Mouse (Mus musculus): ENCODE results near the gene Gm11437.

Gene Gm11437

DNA sequence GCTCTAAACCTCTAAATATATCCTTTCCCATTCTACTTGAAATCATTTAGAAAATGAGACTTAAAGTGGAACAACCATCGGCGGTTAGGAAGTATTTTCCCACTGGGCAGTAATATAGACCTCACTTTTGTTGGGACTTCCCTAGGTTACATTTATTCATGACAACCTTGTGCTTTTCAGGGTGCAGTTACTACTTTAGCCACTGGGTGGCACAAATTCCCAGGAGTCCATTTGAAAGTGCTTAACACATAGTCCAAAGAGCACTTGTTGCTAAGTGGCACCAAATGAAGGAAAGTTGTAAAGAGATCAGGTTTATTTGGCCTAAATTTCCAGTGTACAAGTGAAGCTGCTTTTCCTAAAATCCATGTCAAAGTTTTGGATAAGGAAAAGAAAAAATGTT is 25.5 kb downstream of the Gm11437 start:
- DNase-seq (ENCODE audit: low read depth, low spot score) = no peak

DNA sequence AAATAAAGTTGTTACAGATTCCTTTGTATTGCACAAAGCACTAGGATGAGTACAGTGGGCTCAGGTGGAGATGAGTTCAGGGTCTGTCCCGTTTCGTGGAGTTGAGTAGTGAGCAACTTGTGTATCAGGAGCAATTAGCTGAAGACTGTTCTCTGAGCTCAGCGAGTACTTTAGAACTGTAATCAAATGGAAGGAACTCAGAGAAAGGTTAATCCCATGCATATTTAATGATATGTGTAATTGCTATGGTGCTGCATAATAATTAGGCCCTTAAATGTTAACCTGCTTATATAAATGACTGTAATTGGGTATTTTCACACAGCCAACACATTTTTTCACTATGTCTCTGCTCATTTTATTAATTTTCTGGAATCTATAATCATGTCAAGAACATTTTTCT is 30.8 kb downstream of the Gm11437 start:
- no peak for DNase-seq (ENCODE audit: low read depth, low spot score)

DNA sequence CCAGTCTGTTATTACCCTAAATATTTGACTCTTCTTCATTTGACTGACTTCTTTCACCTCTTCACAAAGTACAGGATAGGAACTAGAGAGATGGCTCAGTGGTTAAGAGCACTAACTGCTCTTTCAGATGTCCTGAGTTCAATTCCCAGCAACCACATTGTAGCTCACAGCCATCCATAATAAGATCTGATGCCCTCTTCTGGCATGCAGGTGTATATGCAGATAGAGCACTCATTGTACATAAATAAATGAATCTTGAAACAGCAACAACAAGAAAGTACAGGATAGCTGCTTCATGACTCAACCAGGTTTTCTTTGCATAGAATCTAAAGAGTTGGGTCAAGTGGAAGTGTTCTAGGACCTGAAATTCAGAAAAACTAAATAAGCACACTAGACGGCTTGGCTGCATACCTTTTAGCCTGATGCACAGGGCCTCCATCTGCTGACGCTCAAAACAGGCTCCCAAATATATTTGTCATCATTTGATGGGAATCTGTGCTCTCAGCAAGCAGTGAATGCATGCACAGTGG is 32.9 kb downstream of the Gm11437 start:
- DNase-seq (ENCODE audit: low read depth, low spot score) = no peak

DNA sequence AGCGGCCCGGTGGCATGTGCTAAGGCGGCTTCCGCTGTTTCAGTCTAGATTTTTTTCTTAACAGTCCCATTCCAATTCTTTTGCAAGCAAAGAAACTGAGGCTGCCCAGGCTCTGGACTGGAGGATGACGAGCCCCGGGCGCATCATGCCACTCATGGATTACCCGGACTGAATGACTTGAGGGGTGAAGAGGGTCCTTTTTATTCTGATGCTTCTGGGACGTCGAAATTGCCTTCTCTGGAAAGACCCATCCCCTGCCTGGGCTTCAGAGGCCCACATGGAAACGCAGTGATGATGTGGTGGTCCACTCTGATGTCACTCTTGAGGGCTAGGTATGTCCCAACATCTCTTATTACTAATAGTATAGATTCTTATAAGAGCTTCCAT is 37.5 kb downstream of the Gm11437 start:
- DNase-seq (ENCODE audit: low read depth, low spot score) = no peak

DNA sequence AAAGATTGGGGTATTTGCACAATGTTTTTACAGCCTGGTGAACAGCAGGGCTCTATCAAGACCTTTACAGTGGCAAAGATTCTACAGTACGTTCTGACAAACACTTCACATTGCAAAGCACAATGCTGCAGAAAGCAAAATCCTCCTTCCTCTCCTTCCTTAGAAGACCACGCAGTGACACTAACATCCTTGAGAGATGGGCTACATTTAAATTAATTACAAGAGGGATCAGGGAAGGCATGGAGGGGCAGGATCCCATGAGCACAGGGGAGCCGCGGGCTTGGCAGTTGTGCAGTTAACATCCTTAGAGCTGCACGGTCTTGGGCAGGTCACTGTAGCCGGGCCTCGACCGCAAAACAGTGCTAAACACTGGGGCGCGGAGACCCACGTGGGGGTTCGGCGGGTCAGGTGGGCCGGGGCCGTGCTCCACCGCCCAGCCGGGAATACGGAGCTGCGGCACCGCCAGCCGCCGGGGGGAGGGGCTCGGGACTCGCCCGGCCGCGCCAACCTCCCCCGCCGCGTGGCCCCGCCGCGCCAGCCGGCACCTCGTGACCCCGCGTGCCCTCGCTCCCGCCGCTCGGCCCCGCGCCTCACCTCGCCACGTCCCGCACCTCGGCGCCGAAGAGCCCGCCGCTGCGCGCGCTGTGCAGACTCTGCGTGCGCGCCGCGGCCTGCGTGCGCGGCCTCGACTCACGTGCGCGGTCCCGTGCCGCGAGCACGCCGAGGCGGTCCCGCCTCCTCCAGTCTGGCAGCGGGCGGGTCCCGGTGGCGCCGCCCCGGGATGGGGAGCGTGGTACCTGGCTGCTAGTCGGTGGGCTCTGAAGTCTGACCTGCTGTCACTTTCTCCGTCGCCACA is 38.1 kb downstream of the Gm11437 start, which contains the start of the genes Tada2a and Acaca:
Gene Tada2a, minus strand, starts transcription at position 658 of the 856 bp plus-strand sequence.
Gene Acaca, plus strand, starts transcription at position 730 of the 856 bp plus-strand sequence.
- peak; percentile 38 for DNase-seq (ENCODE audit: low read depth, low spot score)

DNA sequence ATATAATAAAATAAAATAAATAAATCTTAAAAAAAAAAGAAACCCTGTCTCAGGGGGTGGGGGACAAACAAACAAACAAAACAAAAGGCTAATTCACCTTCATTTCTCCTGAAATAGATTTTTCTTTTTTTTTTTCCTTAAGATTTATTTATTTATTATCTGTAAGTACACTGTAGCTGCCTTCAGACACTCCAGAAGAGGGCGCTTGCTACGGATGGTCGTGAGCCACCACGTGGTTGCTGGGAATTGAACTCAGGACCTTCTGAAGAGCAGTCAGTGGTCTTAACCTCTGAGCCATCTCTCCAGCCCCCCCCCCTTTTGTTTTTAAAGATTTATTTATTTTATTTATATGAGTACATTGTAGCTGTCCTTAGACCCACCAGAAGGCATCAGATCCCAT is 39.3 kb downstream of the Gm11437 start:
- DNase-seq (ENCODE audit: low read depth, low spot score) = no peak

DNA sequence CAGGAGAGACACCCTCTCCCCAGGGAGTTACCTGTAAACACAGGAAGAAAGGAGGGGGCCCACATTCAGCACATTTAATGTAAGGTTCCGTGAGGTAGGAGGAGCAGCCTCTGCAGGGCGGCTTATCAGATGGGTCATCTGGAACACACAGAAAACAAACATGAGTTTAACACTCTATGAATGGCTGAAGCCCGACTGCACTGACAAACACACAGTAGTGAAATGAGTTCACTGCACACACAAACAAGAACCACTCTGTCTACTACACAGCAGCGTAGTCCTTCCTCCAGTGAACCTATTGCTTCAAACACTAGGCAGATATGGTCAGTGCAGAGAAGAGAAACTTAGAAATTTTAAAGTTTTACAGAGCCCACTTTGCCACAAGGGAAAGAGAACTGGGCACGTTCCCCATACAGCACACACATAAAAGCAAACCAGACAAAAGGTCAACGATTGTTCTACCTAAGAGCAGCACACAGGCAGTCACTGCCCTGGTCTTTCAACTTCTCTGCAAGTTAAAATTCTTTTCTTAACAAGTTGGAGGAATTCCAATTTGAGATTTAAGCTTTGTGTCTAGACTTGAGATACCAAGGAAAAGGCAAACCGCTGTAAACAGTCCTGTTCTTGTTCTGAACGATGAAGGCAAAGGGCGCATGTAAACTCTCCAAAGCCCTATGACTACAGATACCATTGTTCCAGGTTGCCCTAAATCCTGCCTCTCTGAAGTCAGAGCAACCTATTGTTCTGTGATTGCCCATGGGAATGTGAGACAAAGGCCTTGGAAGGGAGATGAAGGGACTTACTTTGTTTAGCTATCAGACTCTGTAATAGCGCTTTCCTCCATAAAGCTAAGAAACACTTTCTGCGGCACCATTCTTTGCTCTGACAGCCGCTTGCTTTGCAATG is 46.0 kb downstream of the Gm11437 start:
- DNase-seq (ENCODE audit: low read depth, low spot score) = no peak

DNA sequence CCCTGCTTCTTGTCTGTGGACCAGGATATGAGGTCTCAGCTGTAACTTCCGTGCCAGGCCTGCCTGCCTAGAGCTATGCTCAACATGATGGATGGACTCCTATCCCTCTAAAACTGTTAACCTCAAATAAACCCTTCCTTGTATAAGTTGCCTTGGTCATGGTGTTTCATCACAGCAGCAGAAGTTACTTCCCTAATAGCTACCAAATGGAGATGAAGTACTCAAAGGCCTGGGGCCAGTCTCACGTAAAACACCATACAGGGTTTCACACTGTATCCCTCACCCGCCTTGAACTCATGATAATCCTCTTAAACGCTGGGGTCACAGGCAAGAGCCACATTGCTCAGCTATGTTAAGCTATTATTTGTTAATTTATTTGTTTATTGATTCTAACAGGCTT is 49.8 kb downstream of the Gm11437 start:
- no peak for DNase-seq (ENCODE audit: low read depth, low spot score)

DNA sequence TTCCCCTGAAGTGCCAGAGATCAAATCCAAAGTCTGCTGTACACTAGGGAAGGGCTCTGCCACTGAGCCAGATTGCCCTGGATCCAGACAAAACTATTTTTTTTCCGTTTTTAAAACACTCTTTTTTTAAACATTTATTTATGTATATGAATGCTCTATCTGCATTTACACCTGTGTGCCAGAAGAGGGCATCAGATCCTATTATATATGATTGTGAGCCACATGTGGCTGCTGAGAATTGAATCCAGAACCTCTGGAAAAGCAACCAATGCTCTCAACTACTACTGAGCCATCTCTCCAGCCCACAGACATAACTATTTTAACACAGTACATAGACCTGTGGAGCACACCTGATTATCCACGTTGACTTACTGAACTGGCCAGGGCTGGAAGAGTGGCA is 51.1 kb downstream of the Gm11437 start:
- DNase-seq (ENCODE audit: low read depth, low spot score) = no peak

DNA sequence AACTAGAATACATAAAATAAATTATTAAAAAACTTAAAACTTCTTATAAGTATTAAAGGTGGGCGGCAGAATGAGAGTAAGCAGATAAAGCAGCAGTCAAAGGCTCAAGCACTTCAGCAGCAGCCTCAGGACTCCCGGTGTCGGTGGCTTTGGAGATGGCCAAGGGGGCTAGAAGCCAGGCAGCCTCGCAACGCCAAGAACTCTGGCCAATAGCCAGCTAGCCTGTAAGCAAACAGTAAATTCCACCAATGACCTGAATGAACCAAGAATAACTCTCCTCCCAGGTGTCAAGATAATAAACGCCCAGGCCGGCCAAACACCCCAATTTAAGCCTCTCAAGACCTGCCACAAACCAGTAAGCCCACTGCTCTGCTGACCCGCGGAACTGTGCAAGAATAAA is 51.6 kb downstream of the Gm11437 start:
- no peak for DNase-seq (ENCODE audit: low read depth, low spot score)

DNA sequence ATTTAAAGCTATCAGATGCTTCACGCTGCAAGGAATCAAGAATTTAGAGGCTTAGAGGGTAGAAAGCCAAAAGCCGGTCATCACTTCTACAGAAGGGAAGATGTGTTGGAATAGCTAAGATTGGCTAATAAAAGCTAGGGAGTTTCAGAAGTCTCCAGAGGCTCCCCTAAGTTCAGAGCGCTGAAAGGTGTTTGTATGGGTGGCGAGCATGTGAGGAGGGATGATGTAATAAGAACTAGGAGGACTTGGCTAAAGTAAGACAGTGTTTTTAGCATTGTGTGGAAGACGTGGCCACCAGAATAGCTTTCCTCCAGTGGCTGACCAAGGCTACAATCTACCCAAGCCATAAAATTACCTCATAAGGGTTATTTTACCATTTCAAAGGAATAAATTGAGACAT is 53.7 kb downstream of the Gm11437 start:
- no peak for DNase-seq (ENCODE audit: low read depth, low spot score)

DNA sequence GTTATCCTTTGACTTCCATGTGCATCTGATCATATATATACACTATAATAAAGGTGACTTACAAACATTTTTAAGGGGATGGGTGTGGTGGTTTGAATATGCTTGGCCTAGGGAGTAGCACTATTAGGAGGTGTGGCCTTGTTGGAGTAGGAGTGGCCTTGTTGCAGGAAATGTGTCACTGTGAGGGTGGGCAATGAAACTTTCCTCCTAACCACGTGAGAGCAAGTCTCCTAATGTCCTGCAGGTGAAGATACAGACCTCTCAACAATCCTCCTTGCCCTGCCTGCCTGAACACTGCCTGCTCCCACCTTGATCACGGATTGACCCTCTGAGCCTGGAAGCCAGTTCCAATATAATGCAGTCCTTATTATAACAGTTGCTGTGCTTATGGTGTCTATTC is 60.1 kb downstream of the Gm11437 start:
- DNase-seq (ENCODE audit: low read depth, low spot score) = no peak

DNA sequence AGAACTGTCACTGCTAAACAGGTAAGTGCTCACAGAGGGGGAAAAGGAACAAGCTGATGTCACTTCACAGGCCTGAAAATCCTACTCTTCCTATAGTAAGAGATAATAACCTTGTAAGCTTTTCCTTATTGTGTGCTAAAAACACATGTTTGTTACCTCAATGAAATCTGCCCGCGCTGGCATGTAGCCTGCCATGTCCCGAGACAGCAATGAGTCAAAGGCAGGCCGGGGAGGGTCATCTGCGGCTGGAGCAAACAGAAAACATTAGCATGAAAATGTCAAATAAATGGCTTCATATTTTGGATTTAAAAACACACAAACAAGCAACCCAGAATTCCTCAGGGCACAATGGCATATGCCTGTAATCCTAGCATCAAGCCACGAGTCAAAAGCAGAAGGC is 63.2 kb downstream of the Gm11437 start:
- no peak for DNase-seq (ENCODE audit: low read depth, low spot score)

DNA sequence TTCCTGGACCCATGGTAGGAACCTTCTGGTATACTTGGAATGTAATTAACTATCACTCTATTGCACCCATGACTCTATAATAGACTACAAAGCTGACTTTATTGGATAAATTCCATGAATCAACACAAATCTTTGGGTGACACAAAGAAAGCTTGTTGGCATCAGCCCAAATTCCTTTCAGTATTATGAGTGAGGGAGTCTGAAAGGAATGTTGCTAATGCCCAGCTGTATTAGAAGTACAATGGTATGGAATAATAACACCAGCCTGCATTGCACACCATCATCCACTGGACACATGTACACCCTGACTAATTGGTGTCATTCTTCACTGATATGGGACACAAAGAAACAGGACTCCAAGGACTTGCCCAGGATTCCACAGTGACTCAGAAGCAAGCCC is 66.1 kb downstream of the Gm11437 start:
- DNase-seq (ENCODE audit: low read depth, low spot score) = no peak
